Mouse (Mus musculus) lung, adult 2 months (tissue): Measurements from ENCODE around the gene Ldlrad3.

Experiments
- CTCF ChIP-seq: fragments of 200-500 bp; IDR thresholded peaks from 2 replicates; pipeline ENCODE4 v1.5.1; 2011; ENCODE audit warnings: mild to moderate bottlenecking, low read length, control low read depth; ENCODE audit not compliant: insufficient read depth
- POLR2A ChIP-seq: fragments of 200-500 bp; IDR thresholded peaks from 2 replicates; pipeline ENCODE4 v1.6.1; 2011; ENCODE audit warnings: low read depth, mild to moderate bottlenecking, control low read depth, low read length, borderline replicate concordance; ENCODE audit errors: extremely low read depth

DNA sequence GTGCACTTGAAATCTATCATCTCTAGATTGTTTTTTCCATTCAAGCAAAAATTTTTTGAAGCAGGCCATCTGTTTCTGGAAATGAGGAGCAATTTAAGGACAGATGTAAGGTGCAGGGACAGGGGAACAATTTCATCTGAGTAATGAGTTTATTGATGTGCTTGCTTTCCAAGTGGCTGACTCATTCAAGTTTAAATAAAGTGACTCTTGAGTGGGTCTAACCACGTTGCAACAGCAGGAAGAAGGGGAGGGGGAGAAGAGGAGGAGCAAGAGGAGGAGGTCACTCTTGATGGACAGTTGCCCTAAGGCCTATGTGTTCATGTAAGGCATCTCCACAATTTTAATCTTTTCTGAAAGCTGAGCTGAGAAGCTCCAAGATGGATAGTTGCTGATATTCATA, 184.5 kb downstream of the Ldlrad3 start:
- TF ChIP-seq CTCF (no peak), POLR2A (no peak)
